Comparison of ENCODE assay signal across 8 mouse cellular contexts in genomic region chr6:56703931-56704900, GRCm38 (mm10). TPM values are rescaled to one million over a fixed set of nuclear protein-coding genes. Genes with fewer than 3 reads are reported as not detected.
DNase-seq lines count a peak whose midpoint lies in the region; ATAC-seq and TF ChIP-seq lines count a peak whose summit lies in the region.

TSS of gene Lsm5 (minus strand) at chr6:56704710.

- peak within 1 kb of the TSS; percentile 86 for H3K9ac ChIP-seq in ES-Bruce4 (ENCODE audit: low read depth, poor library complexity, severe bottlenecking)
- H3K9ac ChIP-seq in forebrain, embryonic 13.5 days: peak within 1 kb of the TSS; percentile 72
- H3K9ac ChIP-seq in neural tube, embryonic 15.5 days (replicated peaks): peak within 1 kb of the TSS; percentile 47

- WGBS in forebrain, embryonic 13.5 days: under 1% methylated on average over 46 of the region's 46 CpGs
- under 1% methylated on average over 46 of the region's 46 CpGs for WGBS in neural tube, embryonic 15.5 days

- H3K27ac ChIP-seq in ES-Bruce4 (ENCODE audit: insufficient read depth, low read length): no peak within 1 kb of the TSS
- H3K27ac ChIP-seq in forebrain, embryonic 13.5 days: peak within 1 kb of the TSS; percentile 31; the same call in 1 of the 2 replicates
- H3K27ac ChIP-seq in neural tube, embryonic 15.5 days (replicated peaks): peak within 1 kb of the TSS; percentile 49

- no peak for TF ChIP-seq POLR2A in ES-Bruce4 (IDR thresholded peaks at IDR 0.05; ENCODE audit: insufficient read depth, low read length)

- peak within 1 kb of the TSS; percentile 87 for H3K4me2 ChIP-seq in forebrain, embryonic 13.5 days
- peak within 1 kb of the TSS; percentile 82 for H3K4me2 ChIP-seq in neural tube, embryonic 15.5 days

- TF ChIP-seq EP300 in ES-Bruce4 (IDR thresholded peaks at IDR 0.05; ENCODE audit: insufficient read depth, low read depth, low read length): no peak

- H3K27me3 ChIP-seq in ES-Bruce4 (ENCODE audit: control insufficient read depth, insufficient read depth, low read length, poor library complexity, severe bottlenecking): no peaks in the 10 kb centered on the region
- H3K27me3 ChIP-seq in forebrain, embryonic 13.5 days: no peaks in the 10 kb centered on the region
- no peaks in the 10 kb centered on the region for H3K27me3 ChIP-seq in neural tube, embryonic 15.5 days (replicated peaks)

- no peaks in the 10 kb centered on the region for H3K4me1 ChIP-seq in ES-Bruce4 (ENCODE audit: control insufficient read depth, insufficient read depth, low read length)
- H3K4me1 ChIP-seq in forebrain, embryonic 13.5 days: peaks cover 7% of the 10 kb centered on the region; the same call in 1 of the 2 replicates
- H3K4me1 ChIP-seq in neural tube, embryonic 15.5 days: peaks cover 6% of the 10 kb centered on the region

- H3K36me3 ChIP-seq in ES-Bruce4 (ENCODE audit: control insufficient read depth, insufficient read depth, low read length, poor library complexity, severe bottlenecking): no peaks in the 10 kb centered on the region; the same call in 1 of the 2 replicates
- no peaks in the 10 kb centered on the region for H3K36me3 ChIP-seq in forebrain, embryonic 13.5 days (ENCODE audit: poor library complexity, severe bottlenecking)
- H3K36me3 ChIP-seq in neural tube, embryonic 15.5 days: no peaks in the 10 kb centered on the region

- peak; percentile 82 to 90 for DNase-seq in heart, postnatal 14 days
- DNase-seq in layer of hippocampus, adult 11-12 months (ENCODE audit: low spot score): peak; percentile 89
- DNase-seq in lung, adult 18-20 months: peak; percentile 85 to 90
- peak; percentile 86 for DNase-seq in testis, postnatal 14 days (ENCODE audit: low spot score)

- peak; percentile 95 for ATAC-seq in cerebellum, adult (ENCODE audit: insufficient number of reproducible peaks, low FRiP score, low TSS enrichment)
- peak; percentile 94 for ATAC-seq in forebrain, embryonic 13.5 days
- peak; percentile 93 for ATAC-seq in neural tube, embryonic 15.5 days (ENCODE audit: low FRiP score)

- H3K9me3 ChIP-seq in ES-Bruce4 (replicated peaks; ENCODE audit: control insufficient read depth, insufficient read depth, low read length, poor library complexity, severe bottlenecking): 0 out of 2 replicates have a peak, but pooled peaks cover 5% of the 10 kb centered on the region
- H3K9me3 ChIP-seq in forebrain, embryonic 13.5 days (replicated peaks): peaks cover 5% of the 10 kb centered on the region; the same call in 1 of the 2 replicates
- H3K9me3 ChIP-seq in neural tube, embryonic 15.5 days (replicated peaks): no peaks in the 10 kb centered on the region

- intact Hi-C loops in heart, postnatal 14 days (cut with DNase I): no loop called here

- TF ChIP-seq CTCF in ES-Bruce4 (IDR thresholded peaks at IDR 0.05; ENCODE audit: low read depth, low read length): no peak

- peak within 1 kb of the TSS; percentile 100 for H3K4me3 ChIP-seq in ES-Bruce4 (ENCODE audit: low read depth, low read length)
- H3K4me3 ChIP-seq in forebrain, embryonic 13.5 days: peak within 1 kb of the TSS; percentile 81
- peak within 1 kb of the TSS; percentile 61 for H3K4me3 ChIP-seq in neural tube, embryonic 15.5 days (replicated peaks)

RNA-seq across cellular contexts. Expression of gene Lsm5, which starts in this region (rescaled TPM):
- polyA plus RNA-seq in ES-Bruce4 (2011; ENCODE audit: insufficient read depth, insufficient read length, low read depth, missing spikeins): 149 and 182 TPM in 2 replicates
- polyA plus RNA-seq in forebrain, embryonic 13.5 days (2015; fragmentation: Nextera tagmentation; extraction: Ambion mirVana): 154 and 187 TPM in 2 replicates
- total RNA-seq in heart, postnatal 14 days (2021): 10 to 100 TPM; 14.4 to 15.8 TPM
- polyA plus RNA-seq in neural tube, embryonic 15.5 days (2015; fragmentation: Nextera tagmentation; extraction: Ambion mirVana): 85.7 and 86.6 TPM in 2 replicates
